Mouse (Mus musculus): ENCODE results near the gene Olfr429.
"Not testable (repeated sequence)": the region's sequence is repeated elsewhere in the genome, so short reads cannot be mapped to it uniquely, and the experiment has no call there.

- not testable (repeated sequence) for TF ChIP-seq GATA1 (IDR thresholded peaks at IDR 0.05; ENCODE audit: borderline replicate concordance, low read length); FLI1 (IDR thresholded peaks at IDR 0.05; ENCODE audit: low read length)
Observed at GRCm38 (mm10) chr1:174042091-174042884, 41.8 kb upstream of the Olfr429 start.

All from megakaryocyte, embryonic 14.5 days (primary cell).